Mouse (Mus musculus): ENCODE results near the gene Ptprn2.

Gene Ptprn2

DNA sequence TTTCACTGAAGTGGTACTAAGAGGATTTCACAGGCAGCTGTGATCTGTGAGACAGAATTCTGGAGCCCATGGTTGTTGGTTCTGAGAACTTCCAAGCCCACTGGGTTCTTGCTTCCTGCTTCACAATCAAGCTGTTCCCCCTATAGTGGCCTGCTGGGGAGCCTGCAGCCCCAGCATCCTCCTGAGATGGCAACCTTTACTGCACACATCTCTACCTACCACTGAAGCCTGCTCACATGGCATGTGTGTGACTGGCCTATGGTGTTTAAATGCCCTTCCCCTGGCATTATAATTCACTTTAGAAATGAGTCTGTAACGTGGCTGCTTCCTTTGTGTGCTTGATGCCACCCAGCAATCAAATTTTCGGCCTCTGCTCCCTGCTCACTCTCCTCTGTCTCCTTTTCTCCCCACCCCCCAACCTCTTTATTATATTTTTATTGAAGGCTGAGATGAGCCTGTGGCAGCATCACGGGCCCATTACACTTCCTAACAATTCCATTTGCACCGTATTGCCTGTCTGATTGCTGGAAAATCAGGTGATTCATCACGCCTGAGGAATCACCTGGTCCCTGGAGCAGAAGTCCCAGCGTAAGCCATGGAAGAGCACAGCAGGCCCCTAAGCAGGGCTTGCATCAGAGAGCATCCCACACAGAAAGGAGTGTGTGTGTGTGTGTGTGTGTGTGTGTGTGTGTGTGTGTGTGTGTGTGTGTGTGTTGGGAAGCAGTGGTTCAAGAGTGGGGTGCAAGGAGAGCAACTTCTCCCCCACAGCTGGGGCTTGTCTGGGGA lies 402.2 kb downstream of the Ptprn2 start:
- DNase-seq (ENCODE audit: low spot score in 2 of 2) = no peak

DNA sequence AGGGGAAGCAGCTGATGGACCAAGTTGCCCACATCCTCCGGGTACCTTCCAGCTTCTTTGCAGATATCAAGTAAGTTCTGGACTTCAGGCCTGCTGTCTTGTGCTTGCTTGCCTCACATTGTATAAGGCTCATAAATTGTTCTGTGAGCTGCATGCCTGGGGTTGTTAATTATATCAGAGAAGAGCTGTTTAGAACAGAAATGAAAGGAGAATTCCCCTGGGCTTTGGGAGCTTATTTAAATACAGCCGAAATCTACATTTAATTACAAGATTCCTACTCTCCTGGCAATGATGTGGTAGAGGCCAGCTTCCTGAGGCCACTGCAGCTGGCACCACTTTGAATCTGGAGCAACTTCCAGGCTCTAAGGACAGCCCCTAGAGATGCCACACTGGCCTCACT lies 403.3 kb downstream of the Ptprn2 start:
- DNase-seq (ENCODE audit: low spot score in 2 of 2) = no peak

DNA sequence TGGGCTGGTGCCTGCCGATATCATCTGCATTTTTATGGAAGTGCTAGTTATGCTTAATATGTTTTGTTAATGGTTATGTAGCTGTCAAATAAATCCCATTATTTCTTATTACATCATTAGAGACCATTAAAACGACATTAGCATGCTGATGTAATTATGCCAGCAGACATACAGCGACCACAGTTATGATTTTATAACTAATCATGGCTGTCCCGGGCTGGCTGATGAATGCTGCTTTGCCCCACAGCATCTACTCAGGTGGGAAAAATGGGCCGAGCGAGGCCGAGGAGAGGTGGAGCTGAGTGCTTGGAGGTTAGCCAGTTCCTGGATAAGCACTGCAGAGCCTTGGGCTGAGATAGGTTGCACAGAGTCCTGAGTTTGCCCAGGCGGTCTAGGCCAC lies 407.1 kb downstream of the Ptprn2 start:
- no peak for DNase-seq (ENCODE audit: low spot score in 2 of 2)

- DNase-seq (ENCODE audit: low spot score in 2 of 2) = no peak
These were observed 411.1 kb downstream of the Ptprn2 start for GRCm38 (mm10) chr12:116896651-116897050.

DNA sequence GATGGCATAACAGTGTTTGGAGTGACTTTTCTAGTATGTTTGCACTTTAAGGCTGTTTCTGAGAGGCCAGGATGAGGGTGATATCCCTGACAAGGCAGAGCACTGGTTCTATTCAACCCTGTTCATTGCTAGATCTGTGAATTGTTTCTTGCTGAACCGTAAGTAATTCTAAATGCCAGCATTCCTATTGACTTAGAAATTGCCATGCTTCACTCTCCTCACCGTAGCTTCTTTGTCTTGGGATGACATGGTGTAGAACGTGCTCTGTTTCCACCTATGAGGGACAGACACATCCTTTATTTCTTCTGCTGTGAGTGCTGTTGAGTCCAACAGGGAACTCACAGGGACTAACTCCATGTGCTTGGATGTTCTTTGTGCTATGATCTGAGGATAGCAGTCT lies 416.3 kb downstream of the Ptprn2 start:
- no peak for DNase-seq (ENCODE audit: low spot score in 2 of 2)

DNA sequence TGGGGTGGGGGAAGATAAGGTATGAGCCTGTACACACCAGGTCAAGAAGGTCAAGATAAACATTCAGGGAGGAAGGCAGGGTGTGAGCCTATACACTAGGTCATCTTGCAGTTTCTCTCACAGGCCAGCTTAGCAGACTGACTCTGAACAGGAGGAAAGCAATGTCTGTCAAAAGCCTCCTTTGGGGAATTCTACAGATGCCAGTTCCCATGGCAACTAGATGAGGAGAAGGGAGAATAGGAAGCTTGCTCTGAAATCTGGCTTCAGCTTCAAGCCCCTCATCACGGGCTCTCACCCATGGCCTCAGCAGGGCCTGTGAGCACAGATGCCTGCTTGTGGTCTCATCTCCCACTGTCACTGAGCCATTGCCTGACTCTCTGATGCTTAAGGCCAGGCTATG lies 421.9 kb downstream of the Ptprn2 start:
- no peak for DNase-seq (ENCODE audit: low spot score in 2 of 2)

- DNase-seq (ENCODE audit: low spot score in 2 of 2) = no peak
These were observed 423.1 kb downstream of the Ptprn2 start for GRCm38 (mm10) chr12:116908668-116909067.

- no peak for DNase-seq (ENCODE audit: low spot score in 2 of 2)
These were observed 431.3 kb downstream of the Ptprn2 start for GRCm38 (mm10) chr12:116916776-116917175.

DNA sequence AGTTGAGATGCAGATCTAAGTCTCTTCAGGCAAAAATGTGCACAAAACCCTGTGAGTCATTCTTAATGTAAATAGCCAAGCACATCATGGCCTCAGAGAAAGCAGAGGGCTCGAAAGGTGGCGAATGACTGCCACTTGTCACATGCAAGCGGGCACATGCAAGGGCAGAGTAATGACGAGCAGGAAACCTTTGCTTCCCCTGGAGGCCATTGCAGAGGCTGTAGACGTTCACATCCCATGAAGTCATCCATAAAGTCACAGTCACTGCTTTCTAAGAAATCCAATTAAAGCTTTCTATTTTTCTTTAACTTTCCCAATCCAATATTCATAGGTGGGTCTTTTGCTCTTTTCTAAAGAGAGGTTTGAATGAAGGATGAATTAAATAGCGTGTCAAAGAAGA lies 433.7 kb downstream of the Ptprn2 start:
- DNase-seq (ENCODE audit: low spot score in 2 of 2) = no peak

- no peak for DNase-seq (ENCODE audit: low spot score in 2 of 2)
These were observed 434.4 kb downstream of the Ptprn2 start for GRCm38 (mm10) chr12:116919691-116920526.

DNA sequence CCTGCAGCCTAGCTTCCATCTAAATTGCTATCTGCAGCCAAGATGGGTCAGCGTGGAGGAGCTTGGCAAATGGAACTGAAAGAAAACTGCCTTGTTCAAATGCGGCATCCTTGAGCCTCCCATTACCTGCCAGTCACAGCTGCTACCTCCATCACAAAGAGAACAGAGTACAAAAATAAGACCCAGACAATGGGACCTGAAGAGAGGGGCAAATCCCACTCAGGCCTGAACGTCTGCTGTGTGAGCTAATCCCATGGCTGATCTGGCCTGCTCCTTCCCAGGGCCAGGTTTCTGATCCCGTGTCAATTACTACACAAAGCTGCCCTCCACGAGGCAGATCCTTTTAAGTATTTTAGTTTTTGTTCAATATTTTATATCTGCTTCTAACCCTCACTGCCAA lies 441.6 kb downstream of the Ptprn2 start:
- no peak for DNase-seq (ENCODE audit: low spot score in 2 of 2)

- DNase-seq (ENCODE audit: low spot score in 2 of 2) = no peak
These were observed 442.0 kb downstream of the Ptprn2 start for GRCm38 (mm10) chr12:116927516-116927915.

- DNase-seq (ENCODE audit: low spot score in 2 of 2) = no peak
These were observed 452.8 kb downstream of the Ptprn2 start for GRCm38 (mm10) chr12:116938158-116938854.

GRCm38 (mm10) chr12:116943883-116944282 lies 458.4 kb downstream of the Ptprn2 start:
- no peak for DNase-seq (ENCODE audit: low spot score in 2 of 2)

DNA sequence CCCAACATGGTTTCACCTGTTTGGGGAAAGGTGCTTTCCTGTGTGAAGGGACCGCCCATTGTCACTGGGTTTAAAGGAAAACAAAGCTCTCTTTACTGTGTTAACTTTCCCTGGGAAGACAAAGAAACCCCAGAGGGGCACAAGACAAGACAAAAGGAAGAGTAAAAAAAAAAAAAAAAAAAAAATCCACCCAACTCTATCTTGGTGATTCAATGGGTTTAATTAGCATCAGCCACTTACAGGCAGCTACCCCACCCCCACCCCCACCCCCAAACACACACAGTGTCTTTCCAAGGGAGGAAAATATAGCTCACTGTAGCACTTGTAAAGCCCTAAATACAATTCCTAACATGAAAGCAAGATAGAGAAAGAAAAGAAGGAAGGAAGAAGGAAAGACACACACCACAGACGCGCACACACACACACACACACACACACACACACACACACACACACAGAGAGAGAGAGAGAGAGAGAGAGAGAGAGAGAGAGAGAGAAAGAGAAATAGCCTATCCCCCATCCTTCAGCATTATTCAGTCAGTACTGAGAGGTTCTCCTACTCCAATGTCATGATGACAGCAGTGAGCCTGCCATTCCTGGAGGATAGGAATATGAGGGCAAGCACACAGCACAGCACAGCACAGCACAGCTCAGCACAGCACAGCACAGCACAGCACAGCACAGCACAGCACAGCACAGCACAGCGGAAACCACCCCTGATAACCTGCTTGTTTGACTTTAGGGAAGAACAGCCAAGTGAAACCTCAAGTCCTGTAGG lies 462.8 kb downstream of the Ptprn2 start:
- DNase-seq (ENCODE audit: low spot score in 2 of 2) = no peak

- DNase-seq (ENCODE audit: low spot score in 2 of 2) = no peak
These were observed 464.2 kb downstream of the Ptprn2 start for GRCm38 (mm10) chr12:116949726-116950125.

GRCm38 (mm10) chr12:116952452-116953205 lies 467.1 kb downstream of the Ptprn2 start:
- no peak for DNase-seq (ENCODE audit: low spot score in 2 of 2)

- DNase-seq (ENCODE audit: low spot score in 2 of 2) = no peak
These were observed 473.6 kb downstream of the Ptprn2 start for GRCm38 (mm10) chr12:116959164-116959563.

GRCm38 (mm10) chr12:116963906-116964305 lies 478.4 kb downstream of the Ptprn2 start:
- no peak for DNase-seq (ENCODE audit: low spot score in 2 of 2)

- DNase-seq (ENCODE audit: low spot score in 2 of 2) = no peak
These were observed 482.9 kb downstream of the Ptprn2 start for GRCm38 (mm10) chr12:116968215-116968939.
